Mouse (Mus musculus) midbrain, embryonic 15.5 days (tissue): ENCODE measurements at regions not wholly inside any gene's neighbourhood (a gene's known extent, or its start where the extent isn't known, plus 50 kb on each side); places are given as distances from the start of the nearest gene placed in this dataset.
A peak's percentile ranks its signal among the peaks of the same experiment; 100 is the strongest.

ENCODE experiments used
- ATAC-seq: fragments of 200-750 bp; cut with Nextera tagmentation; replicated peaks from 2 replicates; pipeline ENCODE4 v1.8.0; 2017; ENCODE audit warnings: moderate TSS enrichment
- H3K27ac ChIP-seq: fragments of 300-500 bp; sonication (generic); 2 replicates; pipeline ENCODE4 v1.5.1; 2015; ENCODE audit warnings: mild to moderate bottlenecking, inconsistent platforms
- H3K27me3 ChIP-seq: fragments of 300-500 bp; sonication (generic); replicated peaks from 2 replicates; pipeline ENCODE4 v1.6.1; 2015; ENCODE audit warnings: inconsistent platforms
- H3K36me3 ChIP-seq: fragments of 300-500 bp; sonication (generic); replicated peaks from 2 replicates; pipeline ENCODE4 v1.6.1; 2015; ENCODE audit warnings: inconsistent platforms
- H3K4me1 ChIP-seq: fragments of 300-500 bp; sonication (generic); 2 replicates; pipeline ENCODE4 v1.6.1; 2015; ENCODE audit warnings: inconsistent platforms
- H3K4me2 ChIP-seq: fragments of 300-500 bp; sonication (generic); 2 replicates; pipeline ENCODE4 v1.6.1; 2015; ENCODE audit warnings: inconsistent platforms, mild to moderate bottlenecking, moderate library complexity
- H3K4me3 ChIP-seq: fragments of 300-500 bp; sonication (generic); 2 replicates; pipeline ENCODE4 v1.5.1; 2015; ENCODE audit warnings: mild to moderate bottlenecking, inconsistent platforms
- H3K9ac ChIP-seq: fragments of 300-500 bp; sonication (generic); 2 replicates; pipeline ENCODE4 v1.6.1; 2015; ENCODE audit warnings: mild to moderate bottlenecking, inconsistent platforms
- H3K9me3 ChIP-seq: fragments of 300-500 bp; sonication (generic); 2 replicates; pipeline ENCODE4 v1.6.1; 2016; ENCODE audit warnings: inconsistent platforms
- WGBS: fragments of 180-500 bp; shearing (Covaris S2); methylation state at CpG from one replicate; pipeline ENCODE4 v1.1.7; 2015; ENCODE audit warnings: mixed read lengths; 5-methylcytosine and 5-hydroxymethylcytosine counted together

- WGBS, result 27% methylated on average over 3 of the region's 3 CpGs
- no peak for ATAC-seq
These were observed 594.8 kb downstream of the Rapgef2 start for GRCm38 (mm10) chr3:78691499-78691898.

GRCm38 (mm10) chr3:78677656-78678055 is 608.7 kb downstream of the Rapgef2 start:
- H3K27ac ChIP-seq, result no peak overlapping the region

More at GRCm38 (mm10) chr3:78691499-78691898, 594.8 kb downstream of the Rapgef2 start:
- no peaks in the 10 kb centered on the region for H3K9me3 ChIP-seq
- H3K4me3 ChIP-seq, result no peak overlapping the region
- no peak overlapping the region for H3K27ac ChIP-seq
- no peaks in the 10 kb centered on the region for H3K27me3 ChIP-seq
- peaks cover 7% of the 10 kb centered on the region; the same call in 1 of the 2 replicates for H3K4me1 ChIP-seq
- no peak overlapping the region for H3K4me2 ChIP-seq
- no peaks in the 10 kb centered on the region for H3K36me3 ChIP-seq
- H3K9ac ChIP-seq, result no peak overlapping the region

GRCm38 (mm10) chr3:78676806-78677205 is 609.5 kb downstream of the Rapgef2 start:
- no peak overlapping the region for H3K9ac ChIP-seq
- WGBS, result 80% methylated on average over 2 of the region's 2 CpGs
- ATAC-seq, result no peak

More at GRCm38 (mm10) chr3:78677656-78678055, 608.7 kb downstream of the Rapgef2 start:
- H3K9me3 ChIP-seq, result no peaks in the 10 kb centered on the region
- no peak overlapping the region for H3K4me2 ChIP-seq
- no peak overlapping the region for H3K9ac ChIP-seq
- no peaks in the 10 kb centered on the region for H3K4me1 ChIP-seq
- no peak overlapping the region for H3K4me3 ChIP-seq
- 60% methylated on average over 1 of the region's 1 CpGs for WGBS
- no peaks in the 10 kb centered on the region for H3K27me3 ChIP-seq
- H3K36me3 ChIP-seq, result no peaks in the 10 kb centered on the region
- ATAC-seq, result no peak

GRCm38 (mm10) chr3:78674529-78675187 is 611.7 kb downstream of the Rapgef2 start:
- Histone ChIP-seq H3K27me3 (no peaks in the 10 kb centered on the region), H3K9me3 (no peaks in the 10 kb centered on the region), H3K36me3 (no peaks in the 10 kb centered on the region), H3K4me1 (no peaks in the 10 kb centered on the region), H3K4me2 (no peak overlapping the region), H3K27ac (no peak overlapping the region), H3K4me3 (no peak overlapping the region), H3K9ac (no peak overlapping the region)
- ATAC-seq, result no peak
- WGBS, result 84% methylated on average over 5 of the region's 5 CpGs

More at GRCm38 (mm10) chr3:78676806-78677205, 609.5 kb downstream of the Rapgef2 start:
- Histone ChIP-seq H3K4me1 (no peaks in the 10 kb centered on the region), H3K27me3 (no peaks in the 10 kb centered on the region), H3K27ac (no peak overlapping the region), H3K9me3 (no peaks in the 10 kb centered on the region), H3K4me3 (no peak overlapping the region), H3K4me2 (no peak overlapping the region), H3K36me3 (no peaks in the 10 kb centered on the region)

- ATAC-seq, result no peak
- Histone ChIP-seq H3K4me1 (no peaks in the 10 kb centered on the region), H3K4me2 (no peak overlapping the region), H3K36me3 (no peaks in the 10 kb centered on the region), H3K9me3 (no peaks in the 10 kb centered on the region), H3K9ac (no peak overlapping the region), H3K27me3 (no peaks in the 10 kb centered on the region), H3K27ac (no peak overlapping the region), H3K4me3 (no peak overlapping the region)
These were observed 618.3 kb downstream of the Rapgef2 start for GRCm38 (mm10) chr3:78668050-78668449.

- Histone ChIP-seq H3K4me3 (no peak overlapping the region), H3K27ac (no peak overlapping the region), H3K4me2 (no peak overlapping the region), H3K9ac (no peak overlapping the region), H3K4me1 (no peaks in the 10 kb centered on the region), H3K36me3 (no peaks in the 10 kb centered on the region), H3K27me3 (no peaks in the 10 kb centered on the region), H3K9me3 (no peaks in the 10 kb centered on the region)
- ATAC-seq, result no peak
- 72% methylated on average over 4 of the region's 4 CpGs for WGBS
These were observed 618.8 kb downstream of the Rapgef2 start for GRCm38 (mm10) chr3:78667374-78668023.

GRCm38 (mm10) chr3:78648115-78648514 is 638.2 kb downstream of the Rapgef2 start:
- Histone ChIP-seq H3K9ac (no peak overlapping the region), H3K4me1 (no peaks in the 10 kb centered on the region), H3K27me3 (no peaks in the 10 kb centered on the region), H3K4me3 (no peak overlapping the region), H3K9me3 (no peaks in the 10 kb centered on the region), H3K36me3 (no peaks in the 10 kb centered on the region), H3K4me2 (no peak overlapping the region), H3K27ac (no peak overlapping the region)
- ATAC-seq, result no peak
- WGBS, result 85% methylated on average over 2 of the region's 2 CpGs

GRCm38 (mm10) chr3:78635386-78635785 is 650.9 kb downstream of the Rapgef2 start:
- H3K4me2 ChIP-seq, result no peak overlapping the region
- H3K9ac ChIP-seq, result no peak overlapping the region
- H3K36me3 ChIP-seq, result no peaks in the 10 kb centered on the region
- peaks cover 6% of the 10 kb centered on the region for H3K9me3 ChIP-seq
- no peaks in the 10 kb centered on the region for H3K4me1 ChIP-seq
- H3K27ac ChIP-seq, result no peak overlapping the region
- H3K4me3 ChIP-seq, result no peak overlapping the region
- WGBS, result 42% methylated on average over 4 of the region's 4 CpGs
- no peak for ATAC-seq
- H3K27me3 ChIP-seq, result no peaks in the 10 kb centered on the region

GRCm38 (mm10) chr3:78618900-78619299 is 667.4 kb downstream of the Rapgef2 start:
- no peak for ATAC-seq
- WGBS, result 38% methylated on average over 3 of the region's 3 CpGs
- H3K4me1 ChIP-seq, result no peaks in the 10 kb centered on the region

GRCm38 (mm10) chr3:78594718-78595236 is 691.5 kb downstream of the Rapgef2 start:
- Histone ChIP-seq H3K4me3 (no peak overlapping the region), H3K27ac (no peak overlapping the region), H3K4me1 (peaks cover 6% of the 10 kb centered on the region; the same call in 1 of the 2 replicates), H3K27me3 (no peaks in the 10 kb centered on the region), H3K9me3 (no peaks in the 10 kb centered on the region), H3K9ac (no peak overlapping the region), H3K4me2 (no peak overlapping the region), H3K36me3 (no peaks in the 10 kb centered on the region)
- WGBS, result 25% methylated on average over 6 of the region's 6 CpGs
- ATAC-seq, result peak; percentile 70

More at GRCm38 (mm10) chr3:78618900-78619299, 667.4 kb downstream of the Rapgef2 start:
- no peaks in the 10 kb centered on the region for H3K9me3 ChIP-seq
- no peak overlapping the region for H3K4me2 ChIP-seq
- H3K4me3 ChIP-seq, result no peak overlapping the region
- H3K9ac ChIP-seq, result no peak overlapping the region
- H3K27me3 ChIP-seq, result no peaks in the 10 kb centered on the region
- no peak overlapping the region for H3K27ac ChIP-seq
- H3K36me3 ChIP-seq, result no peaks in the 10 kb centered on the region

GRCm38 (mm10) chr3:78594305-78594704 is 692.0 kb downstream of the Rapgef2 start:
- no peaks in the 10 kb centered on the region for H3K27me3 ChIP-seq
- no peaks in the 10 kb centered on the region for H3K9me3 ChIP-seq
- no peaks in the 10 kb centered on the region for H3K36me3 ChIP-seq
- no peak overlapping the region for H3K9ac ChIP-seq
- peak; percentile 42 for ATAC-seq
- H3K4me1 ChIP-seq, result peaks cover 6% of the 10 kb centered on the region; the same call in 1 of the 2 replicates
- WGBS, result 67% methylated on average over 11 of the region's 11 CpGs
- no peak overlapping the region for H3K4me2 ChIP-seq
- H3K27ac ChIP-seq, result no peak overlapping the region
- no peak overlapping the region for H3K4me3 ChIP-seq

- no peak overlapping the region for H3K4me3 ChIP-seq
- ATAC-seq, result no peak
- no peaks in the 10 kb centered on the region for H3K9me3 ChIP-seq
- H3K4me1 ChIP-seq, result no peaks in the 10 kb centered on the region
- H3K27me3 ChIP-seq, result no peaks in the 10 kb centered on the region
- no peak overlapping the region for H3K9ac ChIP-seq
- H3K4me2 ChIP-seq, result no peak overlapping the region
- no peaks in the 10 kb centered on the region for H3K36me3 ChIP-seq
- H3K27ac ChIP-seq, result no peak overlapping the region
- 74% methylated on average over 1 of the region's 1 CpGs for WGBS
These were observed 699.7 kb downstream of the Rapgef2 start for GRCm38 (mm10) chr3:78586639-78587038.
